ENCODE assay signal across 11 mouse cellular contexts in the genomic region with DNA sequence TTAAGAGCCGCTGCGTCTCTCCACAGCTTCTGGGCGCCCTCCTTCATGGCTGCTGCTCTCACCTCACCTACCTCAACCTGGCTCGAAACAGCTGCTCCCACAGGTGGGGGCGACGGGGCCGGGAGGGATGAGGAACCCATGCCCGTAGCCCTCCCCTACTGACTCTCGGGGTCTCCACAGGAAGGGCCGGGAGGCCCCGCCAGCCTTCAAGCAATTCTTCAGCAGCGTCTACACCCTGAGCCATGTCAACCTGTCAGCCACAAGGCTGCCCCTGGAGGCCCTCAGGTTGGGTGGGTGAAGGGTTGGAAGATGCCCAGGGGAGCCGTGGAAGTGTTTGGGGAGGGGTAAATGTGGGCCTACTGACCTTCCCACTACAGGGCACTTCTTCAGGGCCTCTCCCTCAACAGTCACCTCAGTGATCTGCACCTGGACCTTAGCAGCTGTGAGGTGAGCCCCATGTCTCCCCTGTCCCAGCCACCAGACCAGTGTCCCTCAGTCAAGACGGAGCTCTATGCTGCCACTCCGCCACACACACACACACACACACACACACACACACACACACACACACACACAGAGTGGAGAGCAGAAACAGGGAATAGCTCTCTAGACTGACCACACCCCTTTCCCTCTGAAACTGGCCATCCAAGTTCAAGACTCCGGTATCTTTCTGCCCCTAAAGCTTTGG. TPM values are rescaled to one million over a fixed set of nuclear protein-coding genes. Genes with fewer than 3 reads are reported as not detected.
DNase-seq lines count a peak whose midpoint lies in the region; ATAC-seq lines count a peak whose summit lies in the region.
"Had no signal": no experiment of that assay in that cellular context is flagged by ENCODE, and none has a peak within 500 bp of the region (broad histone marks: within the 10 kb centered on the region; RNA-seq: fewer than 3 reads in every experiment).

No protein-coding gene starts in this region.

- no peak for DNase-seq in heart, postnatal 10 days
- peak; percentile 74 for DNase-seq in midbrain, embryonic 11.5 days (ENCODE audit: low spot score, missing footprints)
- no peak for DNase-seq in left cerebral cortex, adult 11 months (ENCODE audit: low spot score)
- no peak for DNase-seq in embryo, embryonic 10.5 days (ENCODE audit: low spot score)

- H3K4me2 ChIP-seq in heart, embryonic 12.5 days, result peak overlapping the region; percentile 33
- no peak overlapping the region for H3K4me2 ChIP-seq in midbrain, embryonic 11.5 days
- H3K4me2 ChIP-seq in midbrain, embryonic 16.5 days (ENCODE audit: low read length), result no peak overlapping the region
- no peak overlapping the region for H3K4me2 ChIP-seq in intestine, embryonic 16.5 days (ENCODE audit: low read depth, low read length)
- no peak overlapping the region for H3K4me2 ChIP-seq in stomach, embryonic 15.5 days
- H3K4me2 ChIP-seq: embryonic facial prominence, embryonic 13.5 days had no signal

- 0 out of 2 replicates have a peak, but pooled peaks have one; percentile 18 for ATAC-seq in heart, embryonic 12.5 days (ENCODE audit: insufficient number of reproducible peaks, low FRiP score)
- peak; percentile 55 for ATAC-seq in midbrain, embryonic 11.5 days (ENCODE audit: low FRiP score)
- ATAC-seq in midbrain, embryonic 16.5 days, result no peak
- peak; percentile 43 for ATAC-seq in intestine, embryonic 16.5 days
- peak; percentile 8; the same call in 1 of the 2 replicates for ATAC-seq in stomach, embryonic 15.5 days (ENCODE audit: insufficient read depth, low FRiP score, low read depth)

- no peak overlapping the region for H3K4me3 ChIP-seq in heart, embryonic 12.5 days
- no peak overlapping the region for H3K4me3 ChIP-seq in midbrain, embryonic 11.5 days (ENCODE audit: low read depth, low read length)
- no peak overlapping the region for H3K4me3 ChIP-seq in midbrain, embryonic 16.5 days (ENCODE audit: low read depth, low read length)
- H3K4me3 ChIP-seq in intestine, embryonic 16.5 days (ENCODE audit: low read length), result no peak overlapping the region
- H3K4me3 ChIP-seq in stomach, embryonic 15.5 days (replicated peaks), result no peak overlapping the region
- H3K4me3 ChIP-seq: embryonic facial prominence, embryonic 13.5 days had no signal

- 57% methylated on average over 16 of the region's 16 CpGs for WGBS in heart, embryonic 12.5 days
- 74% methylated on average over 16 of the region's 16 CpGs for WGBS in midbrain, embryonic 11.5 days
- WGBS in midbrain, embryonic 16.5 days, result 75% methylated on average over 16 of the region's 16 CpGs
- WGBS in intestine, embryonic 16.5 days, result 74% methylated on average over 16 of the region's 16 CpGs
- WGBS in stomach, embryonic 15.5 days, result 69% methylated on average over 16 of the region's 16 CpGs

- peak overlapping the region; percentile 9 for H3K9ac ChIP-seq in heart, embryonic 12.5 days
- no peak overlapping the region for H3K9ac ChIP-seq in midbrain, embryonic 11.5 days (ENCODE audit: low read length)
- H3K9ac ChIP-seq in midbrain, embryonic 16.5 days (ENCODE audit: low read depth, low read length), result no peak overlapping the region
- no peak overlapping the region for H3K9ac ChIP-seq in intestine, embryonic 16.5 days (ENCODE audit: low read depth, low read length)
- no peak overlapping the region for H3K9ac ChIP-seq in stomach, embryonic 15.5 days

- no peak overlapping the region for H3K27ac ChIP-seq in heart, embryonic 12.5 days (ENCODE audit: poor library complexity, severe bottlenecking)
- H3K27ac ChIP-seq in midbrain, embryonic 11.5 days (ENCODE audit: low read depth, low read length), result no peak overlapping the region
- H3K27ac ChIP-seq in midbrain, embryonic 16.5 days (ENCODE audit: low read length), result no peak overlapping the region
- H3K27ac ChIP-seq in intestine, embryonic 16.5 days (ENCODE audit: low read length), result no peak overlapping the region
- no peak overlapping the region for H3K27ac ChIP-seq in stomach, embryonic 15.5 days
- H3K27ac ChIP-seq: embryonic facial prominence, embryonic 13.5 days had no signal

- peaks cover 23% of the 10 kb centered on the region for H3K27me3 ChIP-seq in heart, embryonic 12.5 days (replicated peaks)
- no peaks in the 10 kb centered on the region for H3K27me3 ChIP-seq in midbrain, embryonic 11.5 days (ENCODE audit: control insufficient read depth, insufficient read depth, low read length)
- no peaks in the 10 kb centered on the region for H3K27me3 ChIP-seq in midbrain, embryonic 16.5 days (ENCODE audit: control insufficient read depth, insufficient read depth, low read depth, low read length)
- H3K27me3 ChIP-seq in intestine, embryonic 16.5 days (replicated peaks; ENCODE audit: control insufficient read depth, insufficient read depth, low read length), result no peaks in the 10 kb centered on the region
- H3K27me3 ChIP-seq in stomach, embryonic 15.5 days (replicated peaks), result no peaks in the 10 kb centered on the region
- H3K27me3 ChIP-seq: embryonic facial prominence, embryonic 13.5 days had no signal

- intact Hi-C loops in heart, postnatal 10 days (cut with DNase I), result loop anchor here (1.0 to 10.0 kb wide), 4 partner anchors 39 to 248 kb away; a partner anchor contains a TSS

- no peaks in the 10 kb centered on the region for H3K36me3 ChIP-seq in heart, embryonic 12.5 days
- peaks cover 2% of the 10 kb centered on the region; the same call in 1 of the 2 replicates for H3K36me3 ChIP-seq in midbrain, embryonic 11.5 days (ENCODE audit: control insufficient read depth, insufficient read depth, low read length)
- peaks cover 31% of the 10 kb centered on the region for H3K36me3 ChIP-seq in midbrain, embryonic 16.5 days (ENCODE audit: control insufficient read depth, insufficient read depth, low read length)
- H3K36me3 ChIP-seq in intestine, embryonic 16.5 days (ENCODE audit: control insufficient read depth, insufficient read depth, low read length), result no peaks in the 10 kb centered on the region
- no peaks in the 10 kb centered on the region for H3K36me3 ChIP-seq in stomach, embryonic 15.5 days

- H3K4me1 ChIP-seq in heart, embryonic 12.5 days (replicated peaks), result peaks cover 17% of the 10 kb centered on the region
- no peaks in the 10 kb centered on the region for H3K4me1 ChIP-seq in midbrain, embryonic 11.5 days (ENCODE audit: control insufficient read depth, insufficient read depth, low read length)
- peaks cover 5% of the 10 kb centered on the region for H3K4me1 ChIP-seq in midbrain, embryonic 16.5 days (ENCODE audit: control insufficient read depth, insufficient read depth, low read length)
- no peaks in the 10 kb centered on the region for H3K4me1 ChIP-seq in intestine, embryonic 16.5 days (ENCODE audit: control insufficient read depth, insufficient read depth, low read length)
- H3K4me1 ChIP-seq in stomach, embryonic 15.5 days, result 0 out of 2 replicates have a peak, but pooled peaks cover under 1% of the 10 kb centered on the region

- H3K9me3 ChIP-seq in heart, embryonic 12.5 days (replicated peaks), result no peaks in the 10 kb centered on the region
- H3K9me3 ChIP-seq in midbrain, embryonic 11.5 days (ENCODE audit: control insufficient read depth, low read length), result no peaks in the 10 kb centered on the region
- no peaks in the 10 kb centered on the region for H3K9me3 ChIP-seq in midbrain, embryonic 16.5 days (replicated peaks; ENCODE audit: control insufficient read depth, low read length, poor library complexity, severe bottlenecking)
- H3K9me3 ChIP-seq in intestine, embryonic 16.5 days (ENCODE audit: control insufficient read depth, low read length), result no peaks in the 10 kb centered on the region
- no peaks in the 10 kb centered on the region for H3K9me3 ChIP-seq in stomach, embryonic 15.5 days
- H3K9me3 ChIP-seq: embryonic facial prominence, embryonic 13.5 days had no signal

RNA-seq across cellular contexts. Expression of a gene that starts 6.5 kb away (rescaled TPM):
- polyA plus RNA-seq in heart, embryonic 12.5 days (2016; fragmentation: Nextera tagmentation; extraction: Ambion mirVana), result 2.4 and 2.6 TPM in 2 replicates
- 1 to 10 TPM; 2.8 to 4.6 TPM for total RNA-seq in heart, postnatal 10 days (2021)
- polyA plus RNA-seq in midbrain, embryonic 11.5 days (2014; fragmentation: Nextera tagmentation; extraction: Ambion mirVana), result 8.6 and 9.7 TPM in 2 replicates
- 34.5 and 37.7 TPM in 2 replicates for polyA plus RNA-seq in midbrain, embryonic 16.5 days (2015; fragmentation: Nextera tagmentation; extraction: Ambion mirVana)
- polyA plus RNA-seq in intestine, embryonic 16.5 days (2015; fragmentation: Nextera tagmentation; extraction: Ambion mirVana), result 1.0 TPM in 2 replicates
- polyA plus RNA-seq in stomach, embryonic 15.5 days (2015; fragmentation: Nextera tagmentation; extraction: Ambion mirVana), result 2.1 and 2.2 TPM in 2 replicates

RNA-seq across cellular contexts. Expression of a gene that starts 13.3 kb away (rescaled TPM):
- 0.30 and 0.59 TPM in 2 replicates for polyA plus RNA-seq in heart, embryonic 12.5 days (2016; fragmentation: Nextera tagmentation; extraction: Ambion mirVana)
- under 1 TPM in 1 of 2 experiments, not detected in 1; 0.12 TPM for total RNA-seq in heart, postnatal 10 days (2021)
- 0.23 and 0.26 TPM in 2 replicates for polyA plus RNA-seq in midbrain, embryonic 11.5 days (2014; fragmentation: Nextera tagmentation; extraction: Ambion mirVana)
- 2.2 and 3.4 TPM in 2 replicates for polyA plus RNA-seq in midbrain, embryonic 16.5 days (2015; fragmentation: Nextera tagmentation; extraction: Ambion mirVana)
- polyA plus RNA-seq in intestine, embryonic 16.5 days (2015; fragmentation: Nextera tagmentation; extraction: Ambion mirVana), result 0.61 TPM in 2 replicates
- 0.23 and 0.42 TPM in 2 replicates for polyA plus RNA-seq in stomach, embryonic 15.5 days (2015; fragmentation: Nextera tagmentation; extraction: Ambion mirVana)
- total RNA-seq: megakaryocyte progenitor cell, adult 5-6 weeks had no signal

RNA-seq across cellular contexts. Expression of a gene that starts 18.3 kb away (rescaled TPM):
- 63.3 and 64.5 TPM in 2 replicates for polyA plus RNA-seq in heart, embryonic 12.5 days (2016; fragmentation: Nextera tagmentation; extraction: Ambion mirVana)
- total RNA-seq in heart, postnatal 10 days (2021), result 100 to 1,000 TPM; 132 to 137 TPM
- polyA plus RNA-seq in midbrain, embryonic 11.5 days (2014; fragmentation: Nextera tagmentation; extraction: Ambion mirVana), result 33.9 and 34.8 TPM in 2 replicates
- 21.4 and 22.2 TPM in 2 replicates for polyA plus RNA-seq in midbrain, embryonic 16.5 days (2015; fragmentation: Nextera tagmentation; extraction: Ambion mirVana)
- polyA plus RNA-seq in intestine, embryonic 16.5 days (2015; fragmentation: Nextera tagmentation; extraction: Ambion mirVana), result 165 and 167 TPM in 2 replicates
- polyA plus RNA-seq in stomach, embryonic 15.5 days (2015; fragmentation: Nextera tagmentation; extraction: Ambion mirVana), result 121 TPM in 2 replicates

RNA-seq across cellular contexts. Expression of a gene that starts 27.9 kb away (rescaled TPM):
- not detected in 2 replicates for polyA plus RNA-seq in heart, embryonic 12.5 days (2016; fragmentation: Nextera tagmentation; extraction: Ambion mirVana)
- total RNA-seq in heart, postnatal 10 days (2021), result not detected
- not detected in 2 replicates for polyA plus RNA-seq in midbrain, embryonic 11.5 days (2014; fragmentation: Nextera tagmentation; extraction: Ambion mirVana)
- polyA plus RNA-seq in midbrain, embryonic 16.5 days (2015; fragmentation: Nextera tagmentation; extraction: Ambion mirVana), result 0.08 and 0.19 TPM in 2 replicates
- polyA plus RNA-seq in intestine, embryonic 16.5 days (2015; fragmentation: Nextera tagmentation; extraction: Ambion mirVana), result not detected in 2 replicates
- polyA plus RNA-seq in stomach, embryonic 15.5 days (2015; fragmentation: Nextera tagmentation; extraction: Ambion mirVana), result not detected in 2 replicates
- total RNA-seq: megakaryocyte progenitor cell, adult 5-6 weeks had no signal
- polyA plus RNA-seq: embryonic facial prominence, embryonic 13.5 days; stomach, embryonic 16.5 days had no signal

RNA-seq across cellular contexts. Expression of a gene that starts 43.2 kb away (rescaled TPM):
- 38.8 and 43.0 TPM in 2 replicates for polyA plus RNA-seq in heart, embryonic 12.5 days (2016; fragmentation: Nextera tagmentation; extraction: Ambion mirVana)
- 10 to 100 TPM; 23.3 to 24.1 TPM for total RNA-seq in heart, postnatal 10 days (2021)
- polyA plus RNA-seq in midbrain, embryonic 11.5 days (2014; fragmentation: Nextera tagmentation; extraction: Ambion mirVana), result 10.0 and 10.7 TPM in 2 replicates
- 29.5 and 30.6 TPM in 2 replicates for polyA plus RNA-seq in midbrain, embryonic 16.5 days (2015; fragmentation: Nextera tagmentation; extraction: Ambion mirVana)
- 46.2 and 51.8 TPM in 2 replicates for polyA plus RNA-seq in intestine, embryonic 16.5 days (2015; fragmentation: Nextera tagmentation; extraction: Ambion mirVana)
- polyA plus RNA-seq in stomach, embryonic 15.5 days (2015; fragmentation: Nextera tagmentation; extraction: Ambion mirVana), result 48.5 and 52.8 TPM in 2 replicates
